Comparison of ENCODE assay signal across 8 mouse cellular contexts in the genomic region with DNA sequence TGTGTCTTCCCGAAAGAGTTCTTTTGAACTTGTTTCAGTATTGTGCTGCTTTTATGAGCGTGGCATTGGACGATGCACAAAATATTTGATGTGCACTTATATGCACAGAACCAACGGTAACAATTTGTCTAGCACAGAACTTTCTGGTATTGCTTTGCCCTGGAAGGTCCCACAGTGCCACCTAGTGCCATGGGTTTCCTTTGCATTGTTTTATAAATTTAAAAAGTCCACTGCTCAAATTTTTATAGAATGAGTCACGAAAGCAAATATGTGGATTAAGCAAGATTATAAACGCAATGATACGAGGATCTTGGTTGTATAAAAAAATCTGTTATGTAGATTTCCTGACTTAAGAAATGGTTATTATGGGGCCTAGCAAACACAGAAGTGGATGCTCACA.
DNase-seq lines count a peak whose midpoint lies in the region; ATAC-seq and TF ChIP-seq lines count a peak whose summit lies in the region.

No protein-coding gene starts in this region.

- peak; percentile 93 for TF ChIP-seq CTCF in midbrain, postnatal 0 days (IDR thresholded peaks at IDR 0.05)
- TF ChIP-seq CTCF in lung, postnatal 0 days (IDR thresholded peaks at IDR 0.05), result peak; percentile 91

- no peak for ATAC-seq in midbrain, postnatal 0 days (ENCODE audit: low FRiP score)
- ATAC-seq in midbrain, embryonic 16.5 days, result no peak
- ATAC-seq in lung, postnatal 0 days, result peak; percentile 73
- ATAC-seq in midbrain, embryonic 11.5 days (ENCODE audit: low FRiP score), result no peak

- H3K4me2 ChIP-seq in midbrain, postnatal 0 days (ENCODE audit: low read depth, low read length, poor library complexity, severe bottlenecking), result no peak overlapping the region
- H3K4me2 ChIP-seq in midbrain, embryonic 16.5 days (ENCODE audit: low read length), result no peak overlapping the region
- H3K4me2 ChIP-seq in lung, postnatal 0 days (replicated peaks; ENCODE audit: low read depth, low read length), result no peak overlapping the region
- no peak overlapping the region for H3K4me2 ChIP-seq in midbrain, embryonic 11.5 days

- H3K36me3 ChIP-seq in midbrain, postnatal 0 days (ENCODE audit: insufficient read depth, low read length), result no peaks in the 10 kb centered on the region
- H3K36me3 ChIP-seq in midbrain, embryonic 16.5 days (ENCODE audit: control insufficient read depth, insufficient read depth, low read length), result no peaks in the 10 kb centered on the region
- H3K36me3 ChIP-seq in lung, postnatal 0 days (ENCODE audit: insufficient read depth, low read length), result no peaks in the 10 kb centered on the region
- H3K36me3 ChIP-seq in midbrain, embryonic 11.5 days (ENCODE audit: control insufficient read depth, insufficient read depth, low read length), result no peaks in the 10 kb centered on the region

- no peak overlapping the region for H3K4me3 ChIP-seq in midbrain, postnatal 0 days (ENCODE audit: low read depth, low read length)
- H3K4me3 ChIP-seq in midbrain, embryonic 16.5 days (ENCODE audit: low read depth, low read length), result no peak overlapping the region
- H3K4me3 ChIP-seq in lung, postnatal 0 days (ENCODE audit: low read depth, low read length), result no peak overlapping the region
- H3K4me3 ChIP-seq in midbrain, embryonic 11.5 days (ENCODE audit: low read depth, low read length), result no peak overlapping the region

- 32% methylated on average over 7 of the region's 7 CpGs for WGBS in midbrain, postnatal 0 days
- WGBS in midbrain, embryonic 16.5 days, result 37% methylated on average over 7 of the region's 7 CpGs
- 17% methylated on average over 7 of the region's 7 CpGs for WGBS in lung, postnatal 0 days
- 64% methylated on average over 7 of the region's 7 CpGs for WGBS in midbrain, embryonic 11.5 days

- H3K27me3 ChIP-seq in midbrain, postnatal 0 days (ENCODE audit: insufficient read depth, low read length), result no peaks in the 10 kb centered on the region
- H3K27me3 ChIP-seq in midbrain, embryonic 16.5 days (ENCODE audit: control insufficient read depth, insufficient read depth, low read depth, low read length), result no peaks in the 10 kb centered on the region
- H3K27me3 ChIP-seq in lung, postnatal 0 days (replicated peaks; ENCODE audit: insufficient read depth, low read length), result no peaks in the 10 kb centered on the region
- H3K27me3 ChIP-seq in midbrain, embryonic 11.5 days (ENCODE audit: control insufficient read depth, insufficient read depth, low read length), result no peaks in the 10 kb centered on the region

- H3K27ac ChIP-seq in midbrain, postnatal 0 days (ENCODE audit: low read depth, low read length), result no peak overlapping the region
- no peak overlapping the region for H3K27ac ChIP-seq in midbrain, embryonic 16.5 days (ENCODE audit: low read length)
- H3K27ac ChIP-seq in lung, postnatal 0 days (ENCODE audit: low read length), result no peak overlapping the region
- no peak overlapping the region for H3K27ac ChIP-seq in midbrain, embryonic 11.5 days (ENCODE audit: low read depth, low read length)

- H3K4me1 ChIP-seq in midbrain, postnatal 0 days (ENCODE audit: insufficient read depth, low read length), result no peaks in the 10 kb centered on the region
- no peaks in the 10 kb centered on the region for H3K4me1 ChIP-seq in midbrain, embryonic 16.5 days (ENCODE audit: control insufficient read depth, insufficient read depth, low read length)
- H3K4me1 ChIP-seq in lung, postnatal 0 days (ENCODE audit: insufficient read depth, low read depth, low read length), result no peaks in the 10 kb centered on the region
- H3K4me1 ChIP-seq in midbrain, embryonic 11.5 days (ENCODE audit: control insufficient read depth, insufficient read depth, low read length), result no peaks in the 10 kb centered on the region

- DNase-seq in midbrain, postnatal 0 days (ENCODE audit: low spot score), result peak; percentile 83
- peak; percentile 88 for DNase-seq in adrenal gland, postnatal 10 days
- DNase-seq in fibroblast of lung, adult 2 months (ENCODE audit: low read depth), result peak; percentile 72
- DNase-seq in layer of hippocampus, adult 11-12 months (ENCODE audit: low spot score), result peak; percentile 84
- peak; percentile 96 for DNase-seq in lung, postnatal 0 days (ENCODE audit: low spot score)
- DNase-seq in spleen, adult 18-20 months, result peak; percentile 38 to 71
- no peak for DNase-seq in midbrain, embryonic 11.5 days (ENCODE audit: low spot score, missing footprints)

- no peak overlapping the region for H3K9ac ChIP-seq in midbrain, postnatal 0 days (replicated peaks; ENCODE audit: low read length, poor library complexity, severe bottlenecking)
- H3K9ac ChIP-seq in midbrain, embryonic 16.5 days (ENCODE audit: low read depth, low read length), result no peak overlapping the region
- H3K9ac ChIP-seq in lung, postnatal 0 days (replicated peaks; ENCODE audit: low read depth), result no peak overlapping the region
- no peak overlapping the region for H3K9ac ChIP-seq in midbrain, embryonic 11.5 days (ENCODE audit: low read length)

- H3K9me3 ChIP-seq in midbrain, postnatal 0 days (ENCODE audit: low read length), result no peaks in the 10 kb centered on the region
- H3K9me3 ChIP-seq in midbrain, embryonic 16.5 days (replicated peaks; ENCODE audit: control insufficient read depth, low read length, poor library complexity, severe bottlenecking), result no peaks in the 10 kb centered on the region
- 0 out of 2 replicates have a peak, but pooled peaks cover 3% of the 10 kb centered on the region for H3K9me3 ChIP-seq in lung, postnatal 0 days (ENCODE audit: low read length)
- H3K9me3 ChIP-seq in midbrain, embryonic 11.5 days (ENCODE audit: control insufficient read depth, low read length), result no peaks in the 10 kb centered on the region

- peak; percentile 64 for TF ChIP-seq EP300 in lung, postnatal 0 days (IDR thresholded peaks at IDR 0.05)
